Mouse (Mus musculus): ENCODE measurements around the gene Foxo3. TPM values are rescaled to one million over a fixed set of nuclear protein-coding genes. Genes with fewer than 3 reads are reported as not detected.
A peak's percentile ranks its signal among the peaks of the same experiment; 100 is the strongest.

Gene Foxo3
- total RNA-seq, 1 experiment from 2014 or later, result 56.1 TPM

DNA sequence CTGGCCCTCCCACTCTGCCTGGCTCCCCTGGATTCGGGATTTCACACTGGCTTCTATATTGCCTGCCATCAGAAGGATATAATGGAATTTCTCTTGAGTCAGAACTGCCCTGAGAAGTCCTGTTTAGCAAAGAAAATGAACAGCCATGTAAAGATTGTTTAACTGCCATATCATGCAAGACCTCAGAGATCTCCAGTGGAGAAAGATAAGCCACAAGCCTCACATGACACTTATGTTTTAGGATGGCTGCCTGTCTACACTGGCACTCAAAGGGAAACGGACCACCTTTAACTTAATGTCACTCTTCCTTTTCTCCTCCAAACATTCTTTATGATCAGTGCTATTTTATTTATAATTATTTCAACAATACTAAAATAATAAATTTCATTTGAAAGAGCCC lies 26.6 kb downstream of the Foxo3 start:
- no peak for DNase-seq

DNA sequence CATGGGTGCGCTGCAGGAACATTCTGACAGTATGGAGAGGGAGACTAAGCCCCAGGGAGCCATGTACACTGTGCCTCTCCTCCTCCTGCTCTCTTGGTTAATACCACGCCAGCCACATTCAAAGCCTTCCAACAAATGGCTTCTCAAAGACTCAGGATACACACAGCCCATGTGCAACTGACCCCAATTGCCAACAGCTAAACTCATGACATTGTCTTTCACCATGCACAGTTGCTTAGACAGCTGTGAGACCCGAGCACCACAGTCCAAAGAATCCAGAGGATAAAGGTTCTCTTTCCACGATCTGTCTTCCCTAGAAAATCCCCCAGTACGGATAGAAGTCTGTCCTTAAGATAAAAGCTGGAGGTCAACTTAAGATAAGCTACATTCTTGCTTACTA lies 27.9 kb downstream of the Foxo3 start:
- no peak for DNase-seq

DNA sequence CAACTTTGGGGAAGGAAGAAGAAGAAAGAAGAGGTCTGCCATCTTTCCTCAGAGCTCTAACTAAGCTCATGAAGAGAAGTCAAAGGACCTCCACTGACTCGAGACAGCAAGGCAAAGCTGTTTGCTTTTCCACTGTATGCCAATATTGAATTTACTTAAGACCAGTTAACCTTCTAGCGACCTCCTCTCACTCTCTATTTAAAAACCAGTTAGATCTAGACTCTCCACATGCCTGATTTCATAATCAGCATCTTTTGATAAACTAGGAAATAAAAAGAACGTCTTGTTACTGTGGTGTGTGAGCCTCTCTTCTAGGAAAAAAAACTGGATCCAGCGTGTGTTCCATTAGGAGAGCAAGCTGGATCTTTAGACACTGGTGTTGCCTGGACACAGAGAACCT lies 28.4 kb downstream of the Foxo3 start:
- no peak for DNase-seq

DNA sequence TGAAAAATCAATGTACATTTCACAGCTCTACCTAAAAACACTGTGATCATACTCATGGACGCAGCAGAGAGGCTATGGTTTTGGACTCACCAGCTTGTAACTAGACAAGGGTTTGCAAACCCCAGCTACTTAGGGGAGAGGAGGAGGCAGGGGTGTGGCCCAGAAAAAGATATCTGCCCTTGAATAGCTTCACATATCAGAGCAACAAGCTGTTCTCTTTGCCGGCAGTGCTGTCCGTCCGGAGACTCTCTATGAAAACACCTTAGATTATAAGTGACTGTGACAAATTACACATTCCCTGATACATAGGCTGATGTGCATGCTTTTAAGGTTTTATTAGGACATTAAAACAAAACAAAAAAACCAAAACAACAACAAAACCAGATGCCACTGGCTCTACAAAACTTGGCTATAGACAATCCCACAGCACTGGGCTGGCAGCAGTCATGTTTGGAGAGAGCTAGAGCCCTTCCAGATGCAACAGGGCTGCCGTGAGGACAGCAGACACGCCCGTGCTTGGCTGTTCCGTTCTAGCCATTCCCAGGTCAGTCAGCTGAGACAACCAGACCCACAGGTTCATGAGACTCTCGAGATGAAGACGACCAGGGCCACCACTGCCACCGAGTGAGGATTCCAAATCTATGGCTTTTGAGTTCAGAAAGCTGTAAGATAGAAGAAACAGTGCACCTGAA lies 29.3 kb downstream of the Foxo3 start:
- no peak for DNase-seq

DNA sequence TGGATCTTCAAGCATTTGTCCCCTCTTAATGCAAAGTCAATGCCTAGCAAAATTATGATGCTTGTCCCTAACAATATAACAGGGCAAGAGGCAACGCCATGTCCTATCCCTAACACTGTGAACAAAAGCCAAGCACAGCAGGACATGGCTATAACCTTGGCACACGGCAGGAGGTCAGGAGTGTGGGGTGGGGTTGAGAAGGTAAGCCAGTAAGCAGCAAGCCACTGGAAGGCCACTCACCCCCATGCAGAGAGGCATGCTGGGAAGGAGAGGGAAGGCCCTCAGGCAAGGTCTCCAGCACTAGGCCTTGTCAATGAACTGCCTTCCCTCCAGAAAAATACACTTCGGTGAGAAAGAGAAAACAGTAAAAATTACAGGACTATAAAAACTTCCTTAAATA lies 30.1 kb downstream of the Foxo3 start:
- DNase-seq, result no peak

DNA sequence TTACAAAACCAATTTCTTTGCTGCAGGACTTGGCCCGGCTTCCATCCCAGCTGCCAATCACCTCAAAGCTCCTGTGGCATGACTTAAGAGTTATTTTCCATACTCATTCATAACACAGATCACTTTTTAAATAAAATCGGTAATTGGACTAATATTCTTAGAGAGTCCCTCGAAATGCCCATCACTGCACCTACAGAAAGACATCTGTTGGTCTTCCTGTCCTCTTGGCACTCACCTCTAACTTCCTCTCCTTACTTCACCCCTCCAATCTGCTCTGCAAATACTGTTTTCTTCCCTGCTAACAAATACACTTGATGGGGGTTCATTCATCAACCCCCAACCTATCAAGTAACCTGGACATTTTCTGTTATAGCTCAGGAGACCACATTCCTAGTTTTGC lies 30.9 kb downstream of the Foxo3 start:
- no peak for DNase-seq

DNA sequence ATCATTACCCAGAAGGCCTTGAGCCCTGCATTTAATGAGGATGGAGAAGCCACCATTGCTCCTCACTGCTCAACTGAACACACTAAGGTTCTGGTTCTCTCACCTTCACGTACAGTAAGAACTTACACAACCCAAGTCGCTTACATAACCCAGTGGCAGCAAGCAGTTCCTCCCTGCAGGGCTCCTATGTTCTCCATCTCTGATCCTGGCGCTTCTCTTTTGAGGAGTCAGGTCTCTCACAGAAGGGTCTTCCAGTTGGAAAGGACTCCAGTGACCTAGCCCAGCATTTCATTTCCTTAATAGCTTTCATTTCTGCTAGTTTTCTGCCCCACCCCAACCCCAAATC lies 31.3 kb downstream of the Foxo3 start:
- DNase-seq, result no peak

DNA sequence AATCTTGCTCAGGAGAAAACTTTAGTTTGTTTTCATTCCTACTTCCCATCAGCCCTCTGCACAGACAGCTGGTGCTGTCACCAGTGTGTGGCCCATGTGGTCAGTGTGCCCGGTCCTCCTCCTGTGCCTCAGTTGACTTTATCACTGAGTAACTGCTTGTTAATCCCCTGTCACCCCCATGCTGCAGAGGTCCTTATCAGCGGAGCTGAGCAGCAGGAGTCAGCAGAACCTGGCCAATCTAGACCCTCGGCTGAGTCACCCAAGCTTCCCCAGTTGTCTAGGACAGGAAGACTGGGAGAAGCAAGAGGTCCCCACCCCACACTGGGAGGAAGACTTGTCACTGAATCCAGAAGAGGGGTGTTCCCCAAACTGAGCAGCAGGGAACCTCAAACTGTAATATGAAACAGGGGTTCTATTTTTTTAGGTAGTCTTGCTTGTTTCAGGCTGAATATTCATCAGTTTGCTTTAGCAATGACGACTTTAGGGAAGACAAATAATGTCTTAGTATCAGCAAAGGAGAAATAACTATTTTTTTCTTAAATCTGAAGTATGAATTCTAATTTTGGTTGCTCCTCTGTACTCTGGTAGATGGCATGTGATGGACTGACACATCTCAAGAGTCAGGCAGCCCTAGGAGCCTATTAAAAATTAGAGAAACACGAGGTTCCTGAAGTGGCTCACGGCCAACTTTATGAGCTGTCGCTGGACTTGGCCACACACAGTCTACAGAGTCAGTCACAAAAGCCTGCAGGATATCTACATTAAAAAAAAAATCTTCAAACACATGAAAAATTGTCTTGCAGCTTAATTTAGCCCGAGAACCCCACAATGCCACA lies 31.9 kb downstream of the Foxo3 start:
- DNase-seq, result no peak

DNA sequence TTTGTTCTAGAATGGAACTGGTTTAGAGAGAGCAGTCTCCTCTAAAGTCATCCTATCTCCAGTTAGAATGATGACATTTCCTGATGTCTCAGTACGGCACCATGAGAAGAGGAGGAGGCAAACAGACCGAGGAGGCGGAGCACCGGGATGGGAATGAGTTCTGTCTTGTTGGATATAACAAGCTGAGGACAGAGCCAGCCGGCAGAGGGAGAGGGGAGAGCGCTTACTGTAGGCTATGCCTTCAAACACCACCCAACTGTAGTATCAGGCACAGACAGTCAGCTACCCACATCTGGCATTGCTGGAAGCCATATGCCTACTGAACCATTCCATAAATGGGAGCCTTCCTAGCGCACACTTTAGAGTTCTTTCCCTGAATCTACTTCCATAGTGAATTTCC lies 32.6 kb downstream of the Foxo3 start:
- no peak for DNase-seq

DNA sequence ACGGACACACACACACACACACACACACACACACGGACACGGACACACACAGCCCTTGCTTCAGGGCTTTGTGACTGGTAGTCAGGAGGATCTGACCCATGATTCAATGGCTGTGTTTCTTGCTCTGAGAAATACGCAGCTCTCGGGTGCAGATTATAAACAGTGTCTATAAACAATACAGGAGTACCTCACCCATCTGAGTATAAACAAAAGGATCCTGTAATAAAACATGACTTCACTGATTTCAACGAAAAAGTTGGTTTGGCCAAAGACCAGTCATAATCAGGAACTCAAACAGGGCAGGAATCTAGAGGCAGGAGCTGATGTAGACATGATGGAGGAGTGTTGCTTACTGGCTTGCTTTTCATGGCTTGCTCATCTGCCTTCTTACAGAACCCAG lies 34.1 kb downstream of the Foxo3 start:
- no peak for DNase-seq

DNA sequence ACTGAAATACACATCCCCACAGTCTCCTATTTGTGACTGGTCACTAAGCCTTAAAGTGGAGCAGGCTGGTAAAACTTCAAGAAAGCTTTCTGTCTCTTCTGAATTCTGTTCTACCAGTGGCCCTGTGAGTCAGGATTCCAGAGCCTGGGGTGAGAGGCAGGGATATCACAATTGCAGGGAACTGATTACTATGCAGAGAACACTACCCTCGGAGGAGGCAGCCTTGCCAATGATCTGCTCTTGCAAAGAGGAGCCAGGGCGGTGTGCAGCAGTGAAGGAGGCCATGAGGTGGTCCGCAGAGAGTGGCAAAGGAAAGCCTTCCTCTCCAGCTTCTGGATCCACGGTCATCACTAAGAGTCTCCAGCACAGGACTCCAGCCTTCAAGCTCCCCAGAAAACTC lies 34.8 kb downstream of the Foxo3 start:
- DNase-seq, result no peak

DNA sequence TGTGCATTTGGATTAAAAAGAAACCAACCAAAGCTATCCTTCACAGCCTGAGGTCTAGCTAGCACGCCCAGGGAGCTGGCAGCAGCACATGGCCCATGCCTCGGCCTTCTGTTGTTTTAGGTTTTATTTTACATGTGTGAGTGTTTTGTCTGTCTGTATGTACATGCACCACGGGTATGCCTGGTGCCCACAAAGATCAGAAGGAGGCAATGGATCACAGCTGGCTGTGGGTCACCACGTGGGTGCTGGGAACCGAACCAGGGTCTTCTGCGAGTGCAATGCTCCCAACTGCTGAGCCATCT lies 36.8 kb downstream of the Foxo3 start:
- DNase-seq, result no peak

DNA sequence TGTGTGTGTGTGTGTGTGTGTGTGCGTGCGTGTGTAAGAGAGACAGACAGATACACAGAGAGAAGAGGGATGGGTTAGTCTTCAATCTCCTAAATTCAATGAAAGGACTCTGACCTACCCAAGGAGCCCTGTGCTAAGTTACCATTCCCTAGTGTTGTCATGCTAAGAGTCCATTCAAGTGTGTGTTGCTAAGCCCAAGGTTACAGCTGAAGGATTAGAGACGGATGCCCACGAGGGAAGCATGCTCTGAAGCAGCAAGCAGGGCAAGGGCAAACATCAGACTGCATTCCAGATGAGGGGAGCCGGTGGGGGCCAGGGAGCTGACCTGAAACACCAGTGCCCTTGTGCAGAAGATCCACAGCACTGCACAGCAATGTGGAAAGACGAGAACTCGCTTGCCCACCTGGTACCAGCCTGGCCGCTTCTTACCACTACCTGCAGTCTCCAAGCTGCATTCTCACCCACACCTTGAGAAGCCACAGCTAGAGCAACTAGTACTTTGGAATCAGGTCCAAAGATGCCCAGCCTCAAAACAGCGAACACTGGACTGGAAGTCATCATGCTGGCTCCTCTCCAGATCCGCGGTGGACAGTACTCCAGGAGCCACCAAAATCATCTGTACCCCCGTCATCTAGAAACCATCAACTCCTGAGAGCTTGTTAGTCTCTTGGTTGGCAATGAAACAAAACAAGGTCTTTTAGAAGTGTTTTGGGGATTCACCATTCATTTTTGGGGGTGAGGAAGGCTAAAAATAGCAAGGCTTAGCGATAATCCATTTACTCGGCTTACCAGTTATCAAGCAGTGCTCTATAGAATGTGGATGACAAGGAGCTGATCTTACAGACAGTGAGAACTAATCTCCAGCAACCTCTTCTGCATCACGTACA lies 37.4 kb downstream of the Foxo3 start:
- DNase-seq, result no peak

DNA sequence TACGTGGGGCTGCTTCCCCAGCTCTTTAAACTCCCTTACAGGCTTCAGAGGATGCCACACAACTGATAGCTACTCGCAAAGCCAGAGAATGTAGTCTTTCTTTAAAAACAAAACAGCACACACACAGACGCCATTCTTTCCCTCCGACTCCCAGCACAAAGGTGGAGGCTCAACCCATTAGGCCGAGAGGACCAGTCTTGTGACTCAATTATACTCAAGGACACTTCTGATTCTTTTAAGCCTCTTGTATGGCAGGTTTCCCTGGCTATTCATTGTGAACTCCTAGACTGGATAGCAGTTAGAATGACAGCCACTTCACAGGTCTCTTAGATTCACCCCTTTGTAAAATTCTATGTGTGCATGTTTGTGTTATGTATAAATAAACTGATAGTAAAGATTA lies 38.3 kb downstream of the Foxo3 start:
- no peak for DNase-seq

DNA sequence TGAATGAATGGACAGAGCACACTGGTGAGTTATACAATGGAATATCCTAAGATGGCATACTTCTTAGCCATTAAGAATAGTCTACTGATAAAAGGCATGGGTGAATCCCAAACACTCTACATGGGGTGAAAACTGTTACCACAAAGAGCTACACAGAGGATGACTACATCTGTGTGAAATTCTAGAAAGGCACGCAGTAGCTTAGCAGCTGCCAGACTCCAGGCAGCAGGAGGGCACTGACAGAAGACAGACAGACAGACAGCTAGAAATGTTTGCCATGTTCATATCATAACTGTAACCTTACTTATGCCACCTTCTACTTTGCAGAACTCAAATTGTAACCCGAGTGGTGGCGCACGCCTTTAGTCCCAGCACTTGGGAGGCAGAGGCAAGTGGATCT lies 39.0 kb downstream of the Foxo3 start:
- DNase-seq, result no peak

DNA sequence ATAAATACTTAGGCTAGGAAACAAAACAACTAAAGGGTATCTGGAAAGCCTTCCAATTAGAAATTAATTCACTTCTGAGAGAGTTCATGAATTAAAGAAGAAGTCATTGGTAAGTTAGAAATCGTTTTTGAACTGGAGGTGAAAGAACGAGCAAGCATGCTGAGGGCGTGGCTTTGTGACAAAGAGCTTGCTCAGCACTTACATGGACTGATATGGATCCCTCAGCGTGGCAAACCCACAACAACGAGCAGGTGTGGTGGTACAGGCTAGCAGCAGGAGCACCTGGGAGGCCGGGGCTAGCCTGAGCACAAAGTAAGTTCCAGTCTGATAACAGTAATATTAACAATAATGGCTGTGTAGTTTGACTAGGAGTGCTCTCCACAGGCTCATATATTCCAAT lies 41.2 kb downstream of the Foxo3 start:
- DNase-seq, result no peak

DNA sequence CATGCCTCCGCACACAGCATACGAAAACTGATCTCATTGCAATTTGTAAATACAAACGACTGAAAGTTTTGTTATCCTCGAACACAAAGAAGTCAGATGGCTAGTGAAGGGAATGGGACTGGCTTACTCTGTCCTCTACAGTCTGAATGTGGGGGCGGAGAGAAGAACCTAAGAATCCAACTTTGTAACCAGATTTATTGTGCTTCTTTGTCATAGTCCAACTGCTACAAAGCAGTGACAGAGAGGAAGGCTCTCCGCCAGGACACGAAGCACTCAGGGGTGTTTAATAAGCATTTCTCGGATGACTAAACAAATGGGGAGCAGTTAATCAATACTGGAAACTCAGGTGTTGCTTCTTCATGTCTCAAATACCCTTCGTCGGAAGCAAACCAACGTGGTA lies 43.6 kb downstream of the Foxo3 start:
- DNase-seq, result no peak

DNA sequence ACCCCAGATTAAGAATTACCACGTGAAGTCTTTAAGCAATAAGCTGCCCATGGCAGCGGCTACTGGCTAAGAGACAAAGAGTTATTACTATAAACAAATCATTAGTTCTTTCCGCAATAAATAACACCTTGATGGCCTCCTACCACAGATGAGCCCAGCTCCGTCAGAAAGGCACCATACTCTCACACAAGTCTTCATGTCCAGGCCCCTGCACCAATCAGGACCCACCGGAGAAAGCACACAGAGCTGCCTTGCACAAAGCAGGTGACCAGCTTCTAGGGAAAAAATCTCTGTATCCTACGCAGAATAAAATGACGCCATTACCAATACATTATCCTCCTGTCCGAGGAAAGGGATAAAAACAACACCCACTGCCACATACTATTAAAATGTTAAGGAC lies 44.7 kb downstream of the Foxo3 start:
- no peak for DNase-seq

DNA sequence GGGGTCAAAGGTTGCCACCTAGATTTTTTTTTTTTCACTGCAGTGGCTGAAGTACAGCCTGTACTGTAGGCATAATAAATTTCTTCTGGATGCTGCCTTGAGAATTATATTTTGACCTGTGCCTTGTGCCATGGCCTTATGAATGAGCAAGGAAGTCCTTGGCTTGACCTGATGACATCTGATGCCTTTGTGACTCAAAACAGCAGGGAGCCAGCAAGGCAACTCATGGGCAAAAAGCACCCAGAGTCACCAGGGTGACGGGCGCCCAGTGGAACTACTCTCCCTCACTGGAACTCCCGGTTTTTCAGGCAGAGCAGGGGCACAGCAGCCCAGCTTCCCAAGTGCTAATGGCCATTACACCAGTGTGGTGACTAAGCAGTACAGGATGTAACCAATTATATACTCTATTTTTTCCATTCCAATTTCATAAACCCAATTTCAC lies 45.4 kb downstream of the Foxo3 start:
- peak; percentile 60 for DNase-seq

DNA sequence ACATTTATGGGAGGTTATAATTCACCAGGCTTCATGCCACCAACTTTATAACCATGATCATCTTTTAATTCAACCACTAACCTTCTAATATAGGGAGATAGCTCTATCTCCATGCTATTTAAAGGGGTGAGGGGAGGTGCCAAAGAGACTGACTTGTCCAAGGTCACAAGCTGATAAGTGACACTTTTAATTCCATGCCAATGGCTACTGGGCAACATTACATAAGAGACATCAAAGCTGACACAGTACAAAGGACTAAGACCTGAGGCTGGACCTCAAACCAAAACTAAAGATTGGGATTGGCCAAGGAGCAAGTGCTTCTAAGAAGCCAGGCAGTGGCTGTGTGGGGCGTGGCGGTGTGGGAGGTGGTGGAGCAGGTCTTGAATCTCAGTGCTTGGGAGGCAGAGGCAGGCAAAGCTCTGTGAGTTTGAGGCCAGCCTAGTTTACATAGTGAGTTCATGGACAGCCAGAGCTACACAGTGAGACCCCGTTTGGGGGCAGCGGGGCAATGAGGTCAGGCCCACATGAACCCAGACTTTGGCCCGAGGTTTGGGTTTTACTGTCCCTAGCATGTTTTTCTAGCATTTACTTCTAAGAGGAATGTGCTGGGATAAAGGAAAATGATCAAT lies 46.0 kb downstream of the Foxo3 start:
- no peak for DNase-seq

DNA sequence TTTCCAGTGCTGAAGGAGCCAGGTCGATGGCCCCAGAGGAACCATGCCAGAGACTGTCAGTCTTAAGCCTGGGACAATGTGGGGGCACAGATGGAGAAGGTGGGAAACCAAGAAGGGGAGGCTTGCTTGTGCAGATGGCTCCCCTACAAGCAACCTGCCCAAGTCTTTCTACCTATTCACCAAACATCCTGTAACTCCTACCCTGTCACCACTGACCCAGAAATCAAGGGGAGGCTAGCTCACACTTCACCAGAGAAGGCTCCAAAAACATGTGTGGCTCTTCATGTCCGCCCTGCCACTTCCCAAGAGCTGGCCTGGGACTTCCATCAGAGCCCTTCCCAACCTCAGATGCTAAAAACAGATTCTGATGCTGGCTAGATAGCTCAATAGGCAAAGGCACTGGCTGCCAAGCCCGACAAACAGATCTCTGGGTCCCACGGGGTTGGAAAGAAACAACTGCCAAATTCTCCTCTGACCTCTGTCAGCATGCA lies 48.8 kb downstream of the Foxo3 start:
- DNase-seq, result no peak

DNA sequence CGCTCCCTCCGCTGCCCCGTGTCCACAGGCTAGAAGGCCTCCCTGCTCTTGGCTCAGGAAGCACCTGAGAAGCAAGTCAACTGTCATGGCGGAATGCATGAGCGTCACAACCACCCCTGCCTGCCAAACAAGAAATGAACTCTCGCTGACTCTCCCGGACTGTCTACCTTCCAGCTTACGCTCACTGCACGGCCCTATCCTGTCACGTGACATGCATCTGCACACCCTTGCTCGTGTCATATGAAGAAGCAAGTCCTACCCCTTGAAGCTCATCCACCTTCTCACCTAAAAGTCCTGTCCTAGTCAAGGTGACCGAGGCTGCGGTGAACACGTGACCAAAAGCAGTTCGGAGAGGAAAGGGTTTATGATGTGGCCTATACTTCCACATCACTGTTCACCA lies 50.4 kb downstream of the Foxo3 start:
- no peak for DNase-seq
